ENCODE assay signal across 10 mouse cellular contexts in the genomic region with DNA sequence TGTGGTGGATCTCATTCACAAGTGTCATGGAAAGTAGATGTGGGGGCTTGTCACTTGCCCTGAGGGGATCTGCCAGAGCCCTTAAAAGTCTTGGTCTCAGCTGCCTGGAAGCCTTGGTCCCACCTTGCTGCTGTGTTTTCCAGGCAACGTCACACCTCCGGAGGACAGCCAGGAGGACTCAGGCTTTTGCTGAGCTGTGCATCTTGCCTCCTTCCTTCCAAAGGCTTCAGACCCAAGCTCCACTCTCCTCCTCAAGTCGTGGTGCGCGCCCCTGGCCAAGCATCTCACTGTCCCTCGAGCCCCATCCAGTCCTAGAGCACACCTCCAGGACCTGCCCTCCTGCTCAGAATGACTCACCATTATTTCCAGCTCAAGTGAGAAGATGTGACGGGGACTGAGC. TPM values are rescaled to one million over a fixed set of nuclear protein-coding genes. Genes with fewer than 3 reads are reported as not detected.
DNase-seq lines count a peak whose midpoint lies in the region; ATAC-seq and TF ChIP-seq lines count a peak whose summit lies in the region.
"Had no signal": no experiment of that assay in that cellular context is flagged by ENCODE, and none has a peak within 500 bp of the region (broad histone marks: within the 10 kb centered on the region; RNA-seq: fewer than 3 reads in every experiment).

No protein-coding gene starts in this region.

- ATAC-seq in forebrain, embryonic 16.5 days, result no peak
- no peak for ATAC-seq in midbrain, embryonic 13.5 days
- ATAC-seq: activated CD4-positive, CD25-positive, alpha-beta regulatory T cell, adult 4 months; liver, postnatal 0 days had no signal

- H3K4me3 ChIP-seq in layer of hippocampus, adult 2 months, result peak overlapping the region; percentile 92
- H3K4me3 ChIP-seq in forebrain, embryonic 16.5 days (replicated peaks; ENCODE audit: low read length), result no peak overlapping the region; the same call in 1 of the 2 replicates
- H3K4me3 ChIP-seq in midbrain, embryonic 13.5 days (replicated peaks), result peak overlapping the region; percentile 80

- H3K27me3 ChIP-seq in forebrain, embryonic 16.5 days (replicated peaks; ENCODE audit: control insufficient read depth, insufficient read depth, low read length), result peaks cover 13% of the 10 kb centered on the region
- H3K27me3 ChIP-seq in midbrain, embryonic 13.5 days, result peaks cover 31% of the 10 kb centered on the region

- no peak for TF ChIP-seq CTCF in layer of hippocampus, adult 2 months (conservative IDR thresholded peaks at IDR 0.05)

- H3K9ac ChIP-seq in forebrain, embryonic 16.5 days (replicated peaks; ENCODE audit: low read depth, low read length), result peak overlapping the region; percentile 63; the same call in 1 of the 2 replicates
- H3K9ac ChIP-seq in midbrain, embryonic 13.5 days (replicated peaks), result peak overlapping the region; percentile 85
- H3K9ac ChIP-seq: liver, postnatal 0 days had no signal

- 76% methylated on average over 7 of the region's 7 CpGs for WGBS in forebrain, embryonic 16.5 days
- 75% methylated on average over 7 of the region's 7 CpGs for WGBS in midbrain, embryonic 13.5 days

- H3K36me3 ChIP-seq in forebrain, embryonic 16.5 days (ENCODE audit: control insufficient read depth, insufficient read depth), result no peaks in the 10 kb centered on the region
- H3K36me3 ChIP-seq in midbrain, embryonic 13.5 days, result peaks cover 3% of the 10 kb centered on the region; the same call in 1 of the 2 replicates

- H3K4me2 ChIP-seq in forebrain, embryonic 16.5 days (ENCODE audit: low read length), result peak overlapping the region; percentile 80; the same call in 1 of the 2 replicates
- peak overlapping the region; percentile 94 for H3K4me2 ChIP-seq in midbrain, embryonic 13.5 days (replicated peaks)

- DNase-seq in layer of hippocampus, adult 2 months (ENCODE audit: low spot score in 2 of 2), result no peak
- DNase-seq in layer of hippocampus, adult 8-10 months (ENCODE audit: low spot score in 2 of 2), result no peak
- DNase-seq in cerebellum, adult 9-11 months, result peak; percentile 63
- no peak for DNase-seq in embryo, embryonic 10 days (ENCODE audit: low spot score)
- no peak for DNase-seq in spleen, adult 18-20 months
- DNase-seq in adrenal gland, postnatal 25 days, result no peak
- DNase-seq: liver, postnatal 0 days had no signal

- peak overlapping the region; percentile 99 for H3K27ac ChIP-seq in layer of hippocampus, adult 2 months
- no peak overlapping the region for H3K27ac ChIP-seq in forebrain, embryonic 16.5 days (ENCODE audit: low read length)
- no peak overlapping the region for H3K27ac ChIP-seq in midbrain, embryonic 13.5 days

- H3K4me1 ChIP-seq in forebrain, embryonic 16.5 days (replicated peaks; ENCODE audit: control insufficient read depth, insufficient read depth, low read length), result peaks cover 12% of the 10 kb centered on the region
- H3K4me1 ChIP-seq in midbrain, embryonic 13.5 days (replicated peaks), result peaks cover 39% of the 10 kb centered on the region

- H3K9me3 ChIP-seq in forebrain, embryonic 16.5 days (ENCODE audit: control insufficient read depth, low read length), result no peaks in the 10 kb centered on the region
- no peaks in the 10 kb centered on the region for H3K9me3 ChIP-seq in midbrain, embryonic 13.5 days

RNA-seq across cellular contexts. Expression of a gene that starts 2.1 kb away (rescaled TPM):
- 10 to 100 TPM; 89.7 to 94.9 TPM for total RNA-seq in layer of hippocampus, adult 2 months (2021)
- 100 to 1,000 TPM in 2 of 4 experiments, 10 to 100 TPM in 2; 84.2 to 114 (median 96.6) TPM for total RNA-seq in layer of hippocampus, adult 8-10 months (2022)
- 0.72 and 0.94 TPM in 2 replicates for polyA plus RNA-seq in forebrain, embryonic 16.5 days (2015; fragmentation: Nextera tagmentation; extraction: Ambion mirVana)
- 1.1 and 1.2 TPM in 2 replicates for polyA plus RNA-seq in midbrain, embryonic 13.5 days (2015; fragmentation: Nextera tagmentation; extraction: Ambion mirVana)
- 0.95 and 1.2 TPM in 2 replicates for total RNA-seq in adrenal gland, postnatal 25 days (2021)

Comparison
In these comparisons a context has a peak if more than half of its experiments do, and no peak if none do; other contexts are left out.
1. RNA of a gene that starts 2.1 kb away (total RNA-seq): 84.2 to 114 TPM in layer of hippocampus, adult 8-10 months and 89.7 to 94.9 TPM in layer of hippocampus, adult 2 months; 0.95 to 1.2 TPM in adrenal gland, postnatal 25 days; every median in the first group is over 10 times any median in the second.